Mouse (Mus musculus) heart, embryonic 11.5 days (tissue): ENCODE data around the gene Prdm15. TPM values are rescaled to one million over a fixed set of nuclear protein-coding genes. Genes with fewer than 3 reads are reported as not detected.

ENCODE experiments used
- ATAC-seq: fragments of 200-750 bp; cut with Nextera tagmentation; replicated peaks from 2 replicates; pipeline ENCODE4 v1.8.0; 2017; ENCODE audit warnings: moderate library complexity; ENCODE audit not compliant: insufficient number of reproducible peaks, low FRiP score, low TSS enrichment
- H3K27ac ChIP-seq: fragments of 300-500 bp; sonication (generic); 2 replicates; pipeline ENCODE4 v1.5.1; 2014; ENCODE audit warnings: mild to moderate bottlenecking, low read depth, low read length
- H3K27me3 ChIP-seq: fragments of 300-500 bp; sonication (generic); 2 replicates; pipeline ENCODE4 v1.6.1; 2014; ENCODE audit warnings: mild to moderate bottlenecking, low read length, mixed read lengths; ENCODE audit not compliant: control insufficient read depth, insufficient read depth
- H3K36me3 ChIP-seq: fragments of 300-500 bp; sonication (generic); 2 replicates; pipeline ENCODE4 v1.6.1; 2014; ENCODE audit warnings: mild to moderate bottlenecking, low read length, moderate library complexity, mixed read lengths; ENCODE audit not compliant: control insufficient read depth, insufficient read depth
- H3K4me1 ChIP-seq: fragments of 300-500 bp; sonication (generic); 2 replicates; pipeline ENCODE4 v1.6.1; 2014; ENCODE audit warnings: low read length; ENCODE audit not compliant: control insufficient read depth, insufficient read depth
- H3K4me2 ChIP-seq: fragments of 300-500 bp; sonication (generic); 2 replicates; pipeline ENCODE4 v1.6.1; 2014; ENCODE audit warnings: mild to moderate bottlenecking, moderate library complexity
- H3K4me3 ChIP-seq: fragments of 300-500 bp; sonication (generic); 2 replicates; pipeline ENCODE4 v1.5.1; 2014; ENCODE audit warnings: low read depth, low read length
- H3K9ac ChIP-seq: fragments of 300-500 bp; sonication (generic); 2 replicates; pipeline ENCODE4 v1.6.1; 2014; ENCODE audit warnings: mild to moderate bottlenecking, low read depth, low read length, moderate library complexity
- H3K9me3 ChIP-seq: fragments of 300-500 bp; sonication (generic); replicated peaks from 2 replicates; pipeline ENCODE4 v1.6.1; 2016; ENCODE audit warnings: low read length; ENCODE audit not compliant: control insufficient read depth
- WGBS: fragments of 180-500 bp; shearing (Covaris S2); extraction: QIAGEN DNeasy Blood & Tissue Kit; methylation state at CpG from one replicate; pipeline ENCODE4 v1.1.7; 2014; ENCODE audit not compliant: insufficient replicate concordance; 5-methylcytosine and 5-hydroxymethylcytosine counted together
- polyA plus RNA-seq: library from polyadenylated mRNA; unstranded; fragments of >200 nt; fragmentation: Nextera tagmentation; extraction: Ambion mirVana; gene quantifications from 2 replicates; pipeline ENCODE4 v1.2.1, GENCODE M21; 2014

The Prdm15 gene
- polyA plus RNA-seq, 1 experiment from 2014 or later: 6.2 TPM

DNA sequence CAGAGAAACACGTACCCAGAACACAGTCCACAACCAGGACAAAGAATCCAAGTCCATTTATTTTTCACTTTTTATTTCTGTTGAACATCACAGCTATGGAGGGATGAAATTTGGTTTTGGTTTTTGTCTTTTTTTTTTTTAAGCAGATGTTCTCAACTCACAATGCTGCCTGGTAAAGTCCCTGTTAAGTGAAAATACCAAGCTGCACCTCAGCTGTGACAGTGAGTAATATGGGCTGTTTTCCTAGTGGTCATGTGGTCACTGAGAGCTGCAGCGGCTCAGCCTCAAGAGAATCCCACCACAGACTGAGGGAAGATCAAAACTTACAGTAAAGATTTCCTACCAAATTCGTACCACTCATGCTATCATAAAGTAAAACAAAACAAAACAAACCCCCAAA lies 19.5 kb downstream of the Prdm15 start:
- Histone ChIP-seq H3K27ac (no peak overlapping the region), H3K27me3 (no peaks in the 10 kb centered on the region), H3K9ac (no peak overlapping the region), H3K9me3 (no peaks in the 10 kb centered on the region), H3K4me3 (no peak overlapping the region), H3K4me2 (no peak overlapping the region), H3K36me3 (peaks cover 34% of the 10 kb centered on the region), H3K4me1 (no peaks in the 10 kb centered on the region)
- no peak for ATAC-seq
- WGBS: 88% methylated on average over 3 of the region's 3 CpGs

DNA sequence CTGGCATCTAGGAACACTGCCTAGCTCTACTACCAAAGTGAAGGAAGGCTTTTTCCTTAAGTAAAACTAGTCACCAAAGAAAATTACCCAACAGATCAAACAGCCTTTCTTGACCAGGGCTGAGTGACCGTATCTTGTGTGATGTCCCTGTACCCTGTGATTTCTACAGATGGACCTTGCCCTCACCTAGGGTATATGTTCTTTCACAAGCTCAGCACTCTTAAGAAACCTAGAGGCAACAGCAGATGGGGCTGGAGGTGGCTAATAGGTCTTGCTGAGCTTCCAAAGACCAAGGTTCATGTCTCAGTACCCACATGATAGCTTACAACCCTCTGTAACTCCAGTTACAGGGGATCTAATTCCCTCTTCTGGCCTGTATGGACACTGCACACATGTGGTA lies 23.4 kb downstream of the Prdm15 start:
- ATAC-seq: no peak
- Histone ChIP-seq H3K4me2 (no peak overlapping the region), H3K36me3 (peaks cover 14% of the 10 kb centered on the region), H3K9ac (no peak overlapping the region), H3K4me1 (no peaks in the 10 kb centered on the region), H3K9me3 (no peaks in the 10 kb centered on the region), H3K27ac (no peak overlapping the region), H3K27me3 (no peaks in the 10 kb centered on the region), H3K4me3 (no peak overlapping the region)
- 97% methylated on average over 1 of the region's 1 CpGs for WGBS

DNA sequence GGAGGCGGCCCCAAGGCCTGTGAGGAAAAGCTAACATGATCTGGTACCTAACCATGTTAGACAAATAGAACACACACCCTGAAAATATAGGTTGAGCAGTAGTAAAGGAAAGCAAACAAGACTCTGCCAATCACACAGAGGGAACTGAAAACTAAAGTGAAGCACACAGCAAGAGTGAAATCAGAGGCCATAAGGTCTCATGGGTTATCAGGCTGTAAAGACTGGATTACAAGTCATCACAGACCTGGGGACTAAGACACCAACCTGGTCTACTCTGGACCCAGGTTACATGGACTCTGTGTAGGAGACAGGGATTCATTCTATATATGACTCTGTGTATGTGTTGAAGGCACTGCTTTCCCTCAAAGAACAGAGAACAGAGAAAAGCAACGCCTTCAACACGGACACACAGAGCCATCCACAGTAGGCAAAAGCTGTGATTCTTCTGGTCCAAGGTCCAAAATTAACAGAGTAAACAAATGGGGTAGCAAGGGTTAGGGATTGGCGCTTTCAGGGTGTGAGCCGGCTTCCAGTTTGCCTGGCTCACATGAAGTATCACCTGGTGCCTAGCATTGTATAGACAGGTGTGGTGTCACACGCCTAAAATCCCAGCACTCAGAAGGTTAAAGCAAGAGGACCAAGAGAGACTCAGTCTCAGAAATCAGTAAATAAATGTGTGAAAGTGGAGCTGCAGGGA lies 28.2 kb downstream of the Prdm15 start:
- Histone ChIP-seq H3K27ac (no peak overlapping the region), H3K9ac (no peak overlapping the region), H3K9me3 (no peaks in the 10 kb centered on the region), H3K27me3 (no peaks in the 10 kb centered on the region), H3K4me2 (no peak overlapping the region), H3K36me3 (0 out of 2 replicates have a peak, but pooled peaks cover 4% of the 10 kb centered on the region), H3K4me1 (no peaks in the 10 kb centered on the region), H3K4me3 (no peak overlapping the region)
- no peak for ATAC-seq
- 87% methylated on average over 6 of the region's 6 CpGs for WGBS

DNA sequence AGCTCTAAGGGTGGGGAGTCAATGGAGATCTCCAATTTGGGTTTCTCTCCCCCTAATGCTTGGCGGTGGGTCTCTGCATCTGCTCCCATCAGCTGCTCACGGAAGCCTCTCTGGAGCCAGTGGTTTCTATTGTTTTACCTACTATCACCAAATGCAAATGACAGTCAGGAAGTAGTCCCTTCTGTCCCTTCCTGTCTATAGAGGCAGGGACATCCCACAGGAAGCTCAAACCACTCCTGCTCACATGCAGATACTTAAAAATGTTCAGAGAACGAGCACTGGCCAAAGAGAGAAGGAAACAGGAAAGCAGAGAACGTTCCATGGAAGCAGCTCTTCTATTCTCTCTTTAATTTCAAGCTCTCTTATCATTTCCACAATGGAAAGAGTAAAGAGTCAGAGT lies 32.1 kb downstream of the Prdm15 start:
- Histone ChIP-seq H3K9me3 (no peaks in the 10 kb centered on the region), H3K4me1 (no peaks in the 10 kb centered on the region), H3K36me3 (peaks cover 30% of the 10 kb centered on the region), H3K4me2 (no peak overlapping the region), H3K27me3 (no peaks in the 10 kb centered on the region), H3K9ac (no peak overlapping the region), H3K4me3 (no peak overlapping the region), H3K27ac (peak overlapping the region; percentile 70)
- ATAC-seq: no peak
- WGBS: 62% methylated on average over 4 of the region's 4 CpGs

DNA sequence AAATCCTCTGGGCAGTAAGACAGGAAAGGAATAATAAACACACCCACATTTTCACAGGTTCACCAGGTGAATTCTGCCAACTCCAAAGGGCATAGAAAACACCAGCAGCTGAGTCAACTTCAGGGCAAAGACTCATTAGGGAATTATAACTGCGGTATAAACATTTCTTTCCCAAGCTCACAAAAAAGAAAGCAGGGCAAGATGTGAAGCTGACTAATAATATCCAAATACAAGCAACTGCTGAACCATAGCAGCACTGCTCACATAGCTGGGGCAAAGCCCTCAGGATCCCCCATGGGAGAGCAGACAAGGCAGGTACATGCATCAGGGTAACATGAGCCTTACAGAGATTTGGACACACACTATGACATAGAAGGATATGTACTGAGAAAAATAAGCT lies 34.2 kb downstream of the Prdm15 start:
- WGBS: 97% methylated on average over 1 of the region's 1 CpGs
- H3K4me2 ChIP-seq: no peak overlapping the region
- H3K4me1 ChIP-seq: no peaks in the 10 kb centered on the region
- no peaks in the 10 kb centered on the region for H3K27me3 ChIP-seq
- H3K27ac ChIP-seq: no peak overlapping the region
- H3K4me3 ChIP-seq: no peak overlapping the region
- no peaks in the 10 kb centered on the region for H3K9me3 ChIP-seq
- ATAC-seq: no peak
- peaks cover 30% of the 10 kb centered on the region for H3K36me3 ChIP-seq
- no peak overlapping the region for H3K9ac ChIP-seq

DNA sequence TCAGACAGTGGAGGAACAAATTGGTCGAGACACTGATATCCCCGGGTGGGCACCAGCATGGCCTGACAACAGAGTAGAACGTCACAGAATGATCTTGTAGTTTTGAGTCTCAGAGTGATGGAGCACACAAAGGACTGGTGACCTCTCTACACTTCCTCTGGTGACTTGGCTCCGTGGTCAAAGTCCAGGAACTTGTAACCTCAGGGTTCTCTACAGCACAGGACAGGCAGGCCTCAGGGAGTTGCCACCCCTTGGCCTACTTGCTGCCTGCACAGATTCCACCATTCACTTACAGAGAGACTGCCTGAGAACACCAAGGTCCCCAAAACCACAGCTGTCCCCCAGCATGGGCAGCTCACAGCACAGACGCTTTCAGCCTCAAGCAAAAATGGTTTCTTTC lies 36.4 kb downstream of the Prdm15 start:
- Histone ChIP-seq H3K4me2 (no peak overlapping the region), H3K9me3 (no peaks in the 10 kb centered on the region), H3K27me3 (no peaks in the 10 kb centered on the region), H3K4me3 (no peak overlapping the region), H3K36me3 (peaks cover 30% of the 10 kb centered on the region), H3K27ac (no peak overlapping the region), H3K9ac (no peak overlapping the region), H3K4me1 (no peaks in the 10 kb centered on the region)
- WGBS: 86% methylated on average over 5 of the region's 5 CpGs
- no peak for ATAC-seq

DNA sequence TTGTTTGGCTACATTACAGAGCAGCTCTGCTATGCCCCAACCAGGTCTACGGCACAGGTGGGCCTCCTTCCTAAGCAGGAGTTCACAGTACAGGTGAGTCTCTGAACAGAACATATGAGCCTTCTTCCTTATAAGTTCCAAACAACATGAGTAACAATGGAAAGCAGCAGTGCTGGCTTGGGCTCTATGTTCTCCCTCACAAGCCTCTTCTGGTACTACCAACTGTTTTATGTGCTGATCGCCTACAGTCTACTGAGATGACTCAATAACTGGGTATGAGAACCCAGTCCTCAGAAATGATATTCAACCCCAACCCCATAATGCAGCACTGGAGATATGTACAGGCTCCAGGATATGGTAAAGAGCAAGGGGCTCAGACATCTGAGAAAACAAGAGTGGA lies 37.6 kb downstream of the Prdm15 start:
- 93% methylated on average over 2 of the region's 2 CpGs for WGBS
- H3K9me3 ChIP-seq: no peaks in the 10 kb centered on the region
- no peak overlapping the region for H3K27ac ChIP-seq
- no peak overlapping the region for H3K4me3 ChIP-seq
- H3K4me1 ChIP-seq: no peaks in the 10 kb centered on the region
- no peak for ATAC-seq
- H3K4me2 ChIP-seq: no peak overlapping the region
- H3K27me3 ChIP-seq: no peaks in the 10 kb centered on the region
- H3K36me3 ChIP-seq: peaks cover 32% of the 10 kb centered on the region
- H3K9ac ChIP-seq: no peak overlapping the region

DNA sequence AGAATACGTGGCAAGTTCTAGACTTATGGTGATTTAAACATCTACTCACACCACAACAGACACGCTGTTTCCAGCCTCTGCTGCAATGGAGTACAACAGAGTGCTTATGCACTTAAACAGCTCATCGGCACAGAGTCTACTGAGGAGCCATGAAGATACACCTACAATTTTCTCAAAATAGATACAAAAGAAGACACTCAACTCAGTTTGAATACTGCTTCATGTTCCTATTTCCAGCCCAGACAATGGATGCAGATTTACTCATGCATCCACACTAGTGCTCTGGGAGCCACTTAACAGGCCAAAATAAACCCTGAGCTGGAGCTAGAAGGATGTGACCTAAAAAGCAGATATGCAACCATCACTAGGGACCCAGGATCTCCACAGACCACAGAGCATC lies 42.8 kb downstream of the Prdm15 start:
- Histone ChIP-seq H3K27me3 (no peaks in the 10 kb centered on the region), H3K36me3 (peaks cover 22% of the 10 kb centered on the region), H3K4me1 (no peaks in the 10 kb centered on the region), H3K4me2 (no peak overlapping the region), H3K27ac (no peak overlapping the region), H3K9me3 (no peaks in the 10 kb centered on the region), H3K9ac (no peak overlapping the region), H3K4me3 (no peak overlapping the region)
- ATAC-seq: no peak
- whole genome bisulfite sequencing: 95% methylated on average over 3 of the region's 3 CpGs

DNA sequence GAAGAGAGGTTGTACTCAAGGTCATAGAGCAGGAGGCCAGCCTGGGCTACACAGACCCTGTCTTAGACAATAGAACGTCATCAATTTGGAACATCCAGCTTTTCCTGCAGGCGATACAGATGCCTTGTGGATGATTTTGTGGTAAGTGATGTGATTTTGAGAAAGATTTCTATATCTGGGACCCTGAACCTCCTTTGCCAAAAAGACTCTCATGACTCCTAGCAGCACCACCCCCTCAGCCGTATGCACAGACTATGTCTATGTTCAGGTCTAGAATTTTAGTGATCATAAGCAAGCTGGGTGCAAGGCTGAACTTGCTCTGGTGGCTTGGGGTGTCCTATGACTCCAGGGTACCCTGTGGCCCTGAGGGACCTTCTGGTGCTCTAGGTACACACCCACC lies 46.0 kb downstream of the Prdm15 start:
- H3K36me3 ChIP-seq: peaks cover 21% of the 10 kb centered on the region
- H3K4me1 ChIP-seq: no peaks in the 10 kb centered on the region
- no peak for ATAC-seq
- H3K4me2 ChIP-seq: no peak overlapping the region
- 85% methylated on average over 3 of the region's 3 CpGs for WGBS
- H3K27ac ChIP-seq: no peak overlapping the region
- no peak overlapping the region for H3K9ac ChIP-seq
- no peak overlapping the region for H3K4me3 ChIP-seq
- H3K9me3 ChIP-seq: no peaks in the 10 kb centered on the region
- no peaks in the 10 kb centered on the region for H3K27me3 ChIP-seq
